Mouse (Mus musculus): ENCODE results near the gene Habp4. TPM values are rescaled to one million over a fixed set of nuclear protein-coding genes. Genes with fewer than 3 reads are reported as not detected.

Habp4 gene
- polyA plus RNA-seq, 1 experiment from 2014 or later: 20.6 TPM

DNA sequence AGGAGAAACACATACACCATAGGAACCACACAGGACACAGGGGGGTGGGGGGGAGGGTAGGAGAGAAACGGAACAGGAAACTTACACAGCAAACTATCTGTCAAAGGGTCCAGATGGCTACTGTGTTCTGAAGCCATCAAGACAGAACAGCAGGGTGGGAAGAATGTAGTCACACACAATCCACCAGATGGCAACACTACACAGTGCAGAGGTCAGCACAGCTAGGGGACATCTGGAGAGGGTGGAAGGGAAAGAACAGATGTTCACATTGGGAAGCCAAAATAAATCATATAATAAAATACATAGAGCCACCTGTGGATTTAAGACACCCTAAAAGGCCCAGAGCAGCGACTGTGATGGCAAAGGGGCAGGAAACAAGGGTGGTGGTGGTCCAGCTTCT lies 43.6 kb downstream of the Habp4 start:
- peak; percentile 46; the same call in 1 of the 2 replicates for ATAC-seq (ENCODE audit: low FRiP score)
- H3K27ac ChIP-seq: no peak overlapping the region
- no peaks in the 10 kb centered on the region for H3K36me3 ChIP-seq (replicated peaks)
- no peak overlapping the region for H3K4me2 ChIP-seq
- no peak overlapping the region for H3K9ac ChIP-seq
- no peak overlapping the region for H3K4me3 ChIP-seq (replicated peaks)
- WGBS: 65% methylated on average over 2 of the region's 2 CpGs
- H3K4me1 ChIP-seq: peaks cover 3% of the 10 kb centered on the region; the same call in 1 of the 2 replicates
- H3K9me3 ChIP-seq: no peaks in the 10 kb centered on the region
- no peaks in the 10 kb centered on the region for H3K27me3 ChIP-seq

DNA sequence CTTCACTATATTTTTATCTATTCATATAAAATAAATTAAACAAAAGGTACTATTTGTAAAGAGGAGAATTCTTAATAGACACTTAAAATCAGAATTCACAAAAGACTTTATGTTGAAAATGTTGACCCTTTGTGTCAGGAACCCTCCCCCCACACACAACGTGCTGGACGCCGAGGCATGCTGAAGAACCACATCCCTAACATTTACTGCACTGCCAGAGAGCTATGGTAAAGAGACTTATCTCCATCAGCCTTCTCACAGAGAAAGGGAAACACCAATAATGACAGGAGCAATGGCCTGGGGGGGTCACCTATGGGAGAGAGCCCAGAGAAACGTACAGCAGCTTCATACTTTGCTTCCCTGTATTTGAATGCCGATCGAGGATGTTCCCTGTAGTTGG lies 46.5 kb downstream of the Habp4 start:
- Histone ChIP-seq H3K4me1 (peaks cover 3% of the 10 kb centered on the region; the same call in 1 of the 2 replicates), H3K27ac (no peak overlapping the region), H3K4me3 (replicated peaks) (no peak overlapping the region), H3K9ac (no peak overlapping the region), H3K4me2 (no peak overlapping the region), H3K36me3 (replicated peaks) (no peaks in the 10 kb centered on the region), H3K27me3 (no peaks in the 10 kb centered on the region), H3K9me3 (no peaks in the 10 kb centered on the region)
- WGBS: 89% methylated on average over 6 of the region's 6 CpGs
- ATAC-seq (ENCODE audit: low FRiP score): no peak

DNA sequence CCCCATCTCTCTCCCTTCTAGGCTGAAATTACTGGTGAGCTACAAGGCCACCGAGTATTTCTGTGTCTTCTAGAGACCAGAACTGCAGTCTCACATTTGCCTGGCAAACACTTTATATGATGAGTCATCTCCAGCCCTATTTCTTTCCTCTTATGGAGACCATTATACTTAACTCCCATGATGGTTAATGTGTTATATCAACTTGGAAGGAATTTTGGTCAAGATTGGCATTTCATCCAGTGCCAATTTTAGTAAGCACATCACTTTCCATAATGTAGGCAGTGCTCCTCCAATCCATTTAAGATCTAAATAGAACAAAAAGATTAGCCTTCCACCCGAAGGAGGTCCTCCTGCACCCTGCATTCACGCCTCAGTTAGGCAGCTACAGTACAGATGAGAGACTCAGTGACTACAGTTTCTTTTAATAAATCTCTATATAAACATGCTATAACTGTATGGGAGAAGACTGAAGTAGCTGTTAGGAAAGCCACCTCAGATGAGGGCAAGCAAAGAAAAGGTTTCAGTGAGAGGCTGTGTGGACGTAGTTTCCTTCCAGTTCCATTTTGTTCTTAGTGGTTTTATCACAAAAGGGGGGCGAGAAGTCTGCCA lies 50.5 kb downstream of the Habp4 start:
- H3K9me3 ChIP-seq: no peaks in the 10 kb centered on the region
- no peak overlapping the region for H3K4me2 ChIP-seq
- no peak overlapping the region for H3K9ac ChIP-seq
- no peaks in the 10 kb centered on the region for H3K4me1 ChIP-seq
- H3K27ac ChIP-seq: no peak overlapping the region
- H3K36me3 ChIP-seq (replicated peaks): no peaks in the 10 kb centered on the region
- no peak overlapping the region for H3K4me3 ChIP-seq (replicated peaks)
- 89% methylated on average over 5 of the region's 5 CpGs for WGBS
- no peak for ATAC-seq (ENCODE audit: low FRiP score)
- H3K27me3 ChIP-seq: no peaks in the 10 kb centered on the region

DNA sequence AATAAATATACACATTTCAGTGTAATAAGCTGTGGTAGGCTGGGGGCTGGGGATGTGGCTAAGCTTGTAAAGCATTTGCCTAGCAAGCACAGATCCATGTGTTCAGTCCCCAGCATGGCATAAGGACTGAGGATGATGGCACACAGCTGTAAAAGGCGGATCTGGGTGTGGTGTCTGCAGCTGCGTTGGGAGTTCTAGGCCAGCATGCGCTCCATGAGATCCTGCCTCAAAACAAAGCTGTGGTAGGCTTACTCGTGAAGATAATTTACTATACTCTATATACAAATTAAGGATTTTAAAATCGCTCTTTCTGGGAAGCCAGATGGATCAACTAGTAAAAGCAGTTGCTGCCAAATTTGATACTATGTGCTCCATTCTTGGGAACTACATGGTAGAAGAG lies 53.3 kb downstream of the Habp4 start:
- H3K36me3 ChIP-seq (replicated peaks): no peaks in the 10 kb centered on the region
- H3K9ac ChIP-seq: no peak overlapping the region
- ATAC-seq (ENCODE audit: low FRiP score): no peak
- 94% methylated on average over 5 of the region's 5 CpGs for WGBS
- no peaks in the 10 kb centered on the region for H3K27me3 ChIP-seq
- no peaks in the 10 kb centered on the region for H3K9me3 ChIP-seq
- no peak overlapping the region for H3K27ac ChIP-seq
- no peak overlapping the region for H3K4me2 ChIP-seq
- no peaks in the 10 kb centered on the region for H3K4me1 ChIP-seq
- H3K4me3 ChIP-seq (replicated peaks): no peak overlapping the region

DNA sequence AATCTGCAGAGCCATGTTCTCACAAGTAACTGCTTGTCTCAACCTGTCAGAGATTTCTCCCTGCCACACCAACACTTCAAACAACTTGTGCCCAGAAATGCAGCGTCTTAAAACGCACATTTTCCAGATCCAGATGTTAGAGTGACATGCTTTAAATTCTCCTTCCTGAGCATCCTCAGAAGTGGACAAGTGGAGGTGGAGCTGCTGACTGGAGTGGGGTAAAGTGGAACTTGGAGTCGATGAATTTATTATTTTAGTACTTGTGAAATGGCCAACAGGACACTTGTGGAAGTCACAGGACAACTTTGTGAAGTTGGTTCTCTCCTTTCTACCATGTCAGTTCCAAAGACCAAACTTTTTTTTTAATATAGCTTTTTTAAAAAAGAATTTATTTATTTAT lies 64.1 kb downstream of the Habp4 start:
- Histone ChIP-seq H3K27me3 (no peaks in the 10 kb centered on the region), H3K9ac (no peak overlapping the region), H3K4me1 (no peaks in the 10 kb centered on the region), H3K4me2 (no peak overlapping the region), H3K27ac (no peak overlapping the region), H3K9me3 (no peaks in the 10 kb centered on the region), H3K36me3 (replicated peaks) (no peaks in the 10 kb centered on the region), H3K4me3 (replicated peaks) (no peak overlapping the region)
- ATAC-seq (ENCODE audit: low FRiP score): no peak
- 93% methylated on average over 3 of the region's 3 CpGs for WGBS

DNA sequence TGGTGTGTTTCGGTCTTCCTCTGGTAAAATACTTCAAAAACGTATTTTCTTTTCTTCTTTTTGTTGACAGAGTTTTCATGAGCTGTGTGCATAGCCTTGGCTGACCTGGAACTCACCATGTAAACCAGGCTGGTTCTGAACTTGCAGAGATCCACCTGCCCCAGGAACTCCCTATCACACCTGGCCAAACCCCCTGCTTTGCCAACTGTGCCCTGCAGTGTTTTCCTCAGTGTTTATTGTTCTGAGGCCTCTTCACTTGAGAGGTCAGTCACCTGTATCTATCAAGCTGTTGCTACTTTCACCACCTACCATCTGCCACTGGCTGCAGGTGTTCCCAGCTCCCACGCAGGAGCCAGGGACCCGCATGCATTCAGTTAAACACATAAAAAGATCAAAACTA lies 65.1 kb downstream of the Habp4 start:
- H3K9ac ChIP-seq: no peak overlapping the region
- no peak overlapping the region for H3K4me3 ChIP-seq (replicated peaks)
- no peaks in the 10 kb centered on the region for H3K27me3 ChIP-seq
- H3K4me1 ChIP-seq: no peaks in the 10 kb centered on the region
- H3K36me3 ChIP-seq (replicated peaks): no peaks in the 10 kb centered on the region
- no peaks in the 10 kb centered on the region for H3K9me3 ChIP-seq
- no peak for ATAC-seq (ENCODE audit: low FRiP score)
- H3K27ac ChIP-seq: no peak overlapping the region
- 96% methylated on average over 4 of the region's 4 CpGs for WGBS
- H3K4me2 ChIP-seq: no peak overlapping the region

DNA sequence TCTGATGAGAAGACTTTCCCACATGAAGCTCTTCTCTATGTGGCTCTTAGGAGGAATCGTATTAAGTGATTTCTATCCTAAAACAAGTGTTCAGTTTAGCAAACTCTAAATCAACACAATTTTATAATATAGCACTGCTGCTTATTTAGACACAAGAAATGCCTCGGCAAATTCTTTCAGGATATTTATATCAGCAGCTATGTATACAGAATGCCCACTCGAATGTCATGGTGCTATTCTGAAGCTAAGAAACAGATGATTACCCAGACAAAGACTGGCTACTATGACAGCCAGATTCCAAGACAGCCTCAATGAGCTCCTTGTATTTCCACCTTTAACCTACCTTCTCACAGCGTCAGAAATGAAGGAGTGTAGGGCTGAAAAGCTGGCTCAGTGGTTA lies 71.5 kb downstream of the Habp4 start:
- no peak overlapping the region for H3K4me2 ChIP-seq
- H3K36me3 ChIP-seq (replicated peaks): no peaks in the 10 kb centered on the region
- no peak overlapping the region for H3K9ac ChIP-seq
- 82% methylated on average over 4 of the region's 4 CpGs for WGBS
- no peaks in the 10 kb centered on the region for H3K4me1 ChIP-seq
- H3K27me3 ChIP-seq: no peaks in the 10 kb centered on the region
- no peak overlapping the region for H3K27ac ChIP-seq
- H3K9me3 ChIP-seq: no peaks in the 10 kb centered on the region
- no peak for ATAC-seq (ENCODE audit: low FRiP score)
- H3K4me3 ChIP-seq (replicated peaks): no peak overlapping the region

DNA sequence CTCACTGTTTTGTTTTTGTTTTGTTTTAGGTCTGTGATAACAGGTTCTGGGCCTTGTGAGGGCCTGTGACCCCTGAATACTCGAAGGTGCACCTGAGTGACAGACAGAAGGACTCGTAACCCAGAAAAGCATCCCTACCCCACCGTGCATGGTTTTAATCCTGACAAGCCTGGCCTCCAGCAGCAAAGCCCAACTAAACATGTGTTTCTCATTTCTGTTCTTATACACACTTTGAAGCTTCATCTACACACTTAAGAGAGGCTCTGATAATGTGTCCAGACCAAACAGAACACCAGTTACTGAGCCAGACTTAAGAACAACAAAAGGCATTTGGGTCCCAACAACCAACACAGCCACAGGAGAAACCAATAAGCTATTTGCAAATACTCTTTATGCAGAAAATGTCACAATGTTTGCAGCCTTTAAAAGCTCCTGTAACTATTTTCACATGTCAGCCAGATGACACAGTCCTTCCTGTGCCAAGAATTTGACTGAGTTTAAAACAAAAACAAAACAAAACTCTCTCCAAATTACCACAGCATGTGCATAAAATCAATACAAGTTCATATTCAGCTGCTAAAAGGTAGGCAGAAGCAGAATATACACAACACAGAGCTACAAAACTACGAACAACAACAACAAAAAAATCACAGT lies 73.6 kb downstream of the Habp4 start:
- Histone ChIP-seq H3K36me3 (replicated peaks) (no peaks in the 10 kb centered on the region), H3K27me3 (no peaks in the 10 kb centered on the region), H3K9ac (no peak overlapping the region), H3K4me2 (no peak overlapping the region), H3K4me3 (replicated peaks) (no peak overlapping the region), H3K4me1 (no peaks in the 10 kb centered on the region), H3K27ac (no peak overlapping the region), H3K9me3 (no peaks in the 10 kb centered on the region)
- WGBS: 77% methylated on average over 4 of the region's 4 CpGs
- no peak for ATAC-seq (ENCODE audit: low FRiP score)

DNA sequence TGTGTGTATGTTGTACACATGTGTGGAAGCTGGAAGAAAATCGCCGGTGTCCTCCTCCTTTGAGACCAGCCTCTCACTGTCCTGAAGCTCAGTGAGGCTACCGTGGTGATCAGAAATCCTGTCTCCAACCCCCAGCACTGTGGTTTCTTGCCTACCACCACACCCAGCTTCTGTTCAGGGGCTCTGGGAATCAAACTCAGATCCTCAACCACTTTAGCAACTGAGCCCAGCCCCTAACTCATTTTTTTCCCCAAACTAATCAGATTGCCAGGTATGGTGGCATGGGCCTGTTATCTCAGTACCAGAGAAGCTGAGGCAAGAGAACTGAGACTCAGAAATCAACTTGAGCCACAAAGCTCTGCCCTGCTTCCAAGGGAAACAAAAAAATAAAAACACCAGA lies 74.2 kb downstream of the Habp4 start:
- Histone ChIP-seq H3K9me3 (no peaks in the 10 kb centered on the region), H3K9ac (no peak overlapping the region), H3K4me1 (no peaks in the 10 kb centered on the region), H3K27ac (no peak overlapping the region), H3K36me3 (replicated peaks) (no peaks in the 10 kb centered on the region), H3K27me3 (no peaks in the 10 kb centered on the region), H3K4me3 (replicated peaks) (no peak overlapping the region), H3K4me2 (no peak overlapping the region)
- ATAC-seq (ENCODE audit: low FRiP score): no peak
- WGBS: 80% methylated on average over 3 of the region's 3 CpGs

Other genes starting within 250 kb of the Habp4 start
- gene Hsd17b3, start 72.6 kb upstream of the Habp4 start, polyA plus RNA-seq (2016; fragmentation: Nextera tagmentation; extraction: Ambion mirVana): not detected in 2 replicates
- gene Slc35d2, start 32.5 kb upstream of the Habp4 start, polyA plus RNA-seq (2016; fragmentation: Nextera tagmentation; extraction: Ambion mirVana): 1.3 and 1.9 TPM in 2 replicates
- 27.9 and 29.3 TPM in 2 replicates for gene Zfp367, start 8.6 kb upstream of the Habp4 start, polyA plus RNA-seq (2016; fragmentation: Nextera tagmentation; extraction: Ambion mirVana)
- 8.3 and 11.2 TPM in 2 replicates for gene Cdc14b, start 113.5 kb downstream of the Habp4 start, polyA plus RNA-seq (2016; fragmentation: Nextera tagmentation; extraction: Ambion mirVana)
- gene Aaed1, start 150.9 kb downstream of the Habp4 start, polyA plus RNA-seq (2016; fragmentation: Nextera tagmentation; extraction: Ambion mirVana): 15.7 and 16.9 TPM in 2 replicates
- 79.9 and 81.7 TPM in 2 replicates for gene Ctsl, start 209.1 kb downstream of the Habp4 start, polyA plus RNA-seq (2016; fragmentation: Nextera tagmentation; extraction: Ambion mirVana)

Measured in forebrain, embryonic 12.5 days (tissue).